In genomic region chr11:94565151-94565479, GRCm38 (mm10) we compare ENCODE assay signal across 8 mouse cellular contexts. TPM values are rescaled to one million over a fixed set of nuclear protein-coding genes. Genes with fewer than 3 reads are reported as not detected.
A peak's percentile ranks its signal among the peaks of the same experiment; 100 is the strongest.
DNase-seq lines count a peak whose midpoint lies in the region; ATAC-seq and TF ChIP-seq lines count a peak whose summit lies in the region.

No protein-coding gene starts in this region.

- no peak overlapping the region for H3K27ac ChIP-seq in testis, adult 2 months (ENCODE audit: control insufficient read depth, insufficient read depth, low read depth, low read length)
- H3K27ac ChIP-seq in forebrain, embryonic 14.5 days (ENCODE audit: low read depth, low read length) = no peak overlapping the region
- no peak overlapping the region for H3K27ac ChIP-seq in liver, embryonic 16.5 days (ENCODE audit: low read length)
- peak overlapping the region; percentile 55; the same call in 1 of the 2 replicates for H3K27ac ChIP-seq in stomach, embryonic 15.5 days

- H3K4me3 ChIP-seq in testis, adult 2 months (ENCODE audit: control insufficient read depth, low read depth, low read length) = peak overlapping the region; percentile 19; the same call in 1 of the 2 replicates
- peak overlapping the region; percentile 18 for H3K4me3 ChIP-seq in forebrain, embryonic 14.5 days (ENCODE audit: low read depth, low read length)
- no peak overlapping the region for H3K4me3 ChIP-seq in liver, embryonic 16.5 days (ENCODE audit: low read depth, low read length)
- peak overlapping the region; percentile 9; the same call in 1 of the 2 replicates for H3K4me3 ChIP-seq in stomach, embryonic 15.5 days (replicated peaks)

- peak overlapping the region; percentile 46 for H3K4me2 ChIP-seq in forebrain, embryonic 14.5 days (ENCODE audit: low read length)
- peak overlapping the region; percentile 46; the same call in 1 of the 2 replicates for H3K4me2 ChIP-seq in liver, embryonic 16.5 days (ENCODE audit: low read depth, low read length)
- H3K4me2 ChIP-seq in stomach, embryonic 15.5 days = peak overlapping the region; percentile 44

- 10% methylated on average over 16 of the region's 16 CpGs for WGBS in forebrain, embryonic 14.5 days
- 25% methylated on average over 16 of the region's 16 CpGs for WGBS in liver, embryonic 16.5 days (ENCODE audit: insufficient replicate concordance)
- 21% methylated on average over 16 of the region's 16 CpGs for WGBS in stomach, embryonic 15.5 days

- H3K9me3 ChIP-seq in forebrain, embryonic 14.5 days (replicated peaks; ENCODE audit: control insufficient read depth, low read length) = no peaks in the 10 kb centered on the region
- H3K9me3 ChIP-seq in liver, embryonic 16.5 days (replicated peaks; ENCODE audit: control insufficient read depth, low read length) = no peaks in the 10 kb centered on the region
- H3K9me3 ChIP-seq in stomach, embryonic 15.5 days = no peaks in the 10 kb centered on the region

- H3K27me3 ChIP-seq in testis, adult 2 months (ENCODE audit: control insufficient read depth, insufficient read depth, low read length) = no peaks in the 10 kb centered on the region
- H3K27me3 ChIP-seq in forebrain, embryonic 14.5 days (replicated peaks; ENCODE audit: control insufficient read depth, insufficient read depth, low read length) = peaks cover 19% of the 10 kb centered on the region
- peaks cover 14% of the 10 kb centered on the region for H3K27me3 ChIP-seq in liver, embryonic 16.5 days (ENCODE audit: control insufficient read depth, insufficient read depth, low read depth, low read length)
- H3K27me3 ChIP-seq in stomach, embryonic 15.5 days (replicated peaks) = 0 out of 2 replicates have a peak, but pooled peaks cover 6% of the 10 kb centered on the region

- TF ChIP-seq CTCF in testis, adult 2 months (IDR thresholded peaks at IDR 0.05; ENCODE audit: control insufficient read depth, insufficient read depth, insufficient replicate concordance, low read depth, low read length) = no peak

- H3K4me1 ChIP-seq in testis, adult 2 months (ENCODE audit: control insufficient read depth, insufficient read depth, low read length) = peaks cover 16% of the 10 kb centered on the region
- peaks cover 6% of the 10 kb centered on the region; the same call in 1 of the 2 replicates for H3K4me1 ChIP-seq in forebrain, embryonic 14.5 days (ENCODE audit: control insufficient read depth, insufficient read depth, low read length)
- peaks cover 6% of the 10 kb centered on the region for H3K4me1 ChIP-seq in liver, embryonic 16.5 days (ENCODE audit: control insufficient read depth, low read depth, low read length)
- H3K4me1 ChIP-seq in stomach, embryonic 15.5 days = peaks cover 3% of the 10 kb centered on the region

- ATAC-seq in forebrain, embryonic 14.5 days = no peak
- ATAC-seq in liver, embryonic 16.5 days (ENCODE audit: low read depth) = no peak
- peak; percentile 40; the same call in 1 of the 2 replicates for ATAC-seq in stomach, embryonic 15.5 days (ENCODE audit: insufficient read depth, low FRiP score, low read depth)

- DNase-seq in testis, postnatal 14 days (ENCODE audit: low spot score) = no peak
- DNase-seq in forebrain, embryonic 14.5 days (ENCODE audit: low spot score) = no peak
- no peak for DNase-seq in gastrocnemius, postnatal 14 days
- no peak for DNase-seq in embryo, embryonic 10.5 days (ENCODE audit: low spot score)
- no peak for DNase-seq in adrenal gland, postnatal 4 days (ENCODE audit: low spot score in 2 of 2)

- no peak for TF ChIP-seq POLR2A in testis, adult 2 months (IDR thresholded peaks at IDR 0.05; ENCODE audit: control insufficient read depth, low read depth, low read length)

- H3K9ac ChIP-seq in forebrain, embryonic 14.5 days (ENCODE audit: low read length) = peak overlapping the region; percentile 47; the same call in 1 of the 2 replicates
- H3K9ac ChIP-seq in liver, embryonic 16.5 days (ENCODE audit: low read depth, low read length) = no peak overlapping the region
- H3K9ac ChIP-seq in stomach, embryonic 15.5 days = no peak overlapping the region

- no peaks in the 10 kb centered on the region for H3K36me3 ChIP-seq in testis, adult 2 months (ENCODE audit: control insufficient read depth, insufficient read depth, low read length)
- H3K36me3 ChIP-seq in forebrain, embryonic 14.5 days (ENCODE audit: control insufficient read depth, insufficient read depth, low read length) = no peaks in the 10 kb centered on the region
- H3K36me3 ChIP-seq in liver, embryonic 16.5 days (ENCODE audit: control insufficient read depth, insufficient read depth) = no peaks in the 10 kb centered on the region
- no peaks in the 10 kb centered on the region for H3K36me3 ChIP-seq in stomach, embryonic 15.5 days

- intact Hi-C loops in gastrocnemius, postnatal 14 days (cut with DNase I; ENCODE audit: low total_unique reads) = no loop called here

RNA-seq across cellular contexts. Expression of gene Chad, which starts 0.3 kb away (rescaled TPM):
- polyA plus RNA-seq in testis, adult 2 months (2012; rRNA removed) = 0.14 TPM in 1 of 2 replicates, not detected in the other
- 0.17 TPM in 2 replicates for polyA plus RNA-seq in forebrain, embryonic 14.5 days (2014; fragmentation: Nextera tagmentation; extraction: Ambion mirVana)
- polyA plus RNA-seq in liver, embryonic 16.5 days (2015; fragmentation: Nextera tagmentation; extraction: Ambion mirVana) = 0.05 and 0.08 TPM in 2 replicates
- polyA plus RNA-seq in stomach, embryonic 15.5 days (2015; fragmentation: Nextera tagmentation; extraction: Ambion mirVana) = 7.3 and 7.7 TPM in 2 replicates
- total RNA-seq in gastrocnemius, postnatal 14 days (2021) = 10 to 100 TPM; 17.4 to 21.2 TPM
- total RNA-seq in adrenal gland, postnatal 4 days (2021) = under 1 TPM; 0.45 to 0.90 TPM

RNA-seq across cellular contexts. Expression of gene Rsad1, which starts 16.1 kb away (rescaled TPM):
- 5.1 and 5.4 TPM in 2 replicates for polyA plus RNA-seq in testis, adult 2 months (2012; rRNA removed)
- polyA plus RNA-seq in forebrain, embryonic 14.5 days (2014; fragmentation: Nextera tagmentation; extraction: Ambion mirVana) = 3.9 and 4.1 TPM in 2 replicates
- polyA plus RNA-seq in liver, embryonic 16.5 days (2015; fragmentation: Nextera tagmentation; extraction: Ambion mirVana) = 1.0 and 1.3 TPM in 2 replicates
- polyA plus RNA-seq in stomach, embryonic 15.5 days (2015; fragmentation: Nextera tagmentation; extraction: Ambion mirVana) = 3.5 and 4.0 TPM in 2 replicates
- total RNA-seq in gastrocnemius, postnatal 14 days (2021) = 1 to 10 TPM; 2.2 to 2.6 TPM
- 10 to 100 TPM; 14.5 to 15.3 TPM for total RNA-seq in adrenal gland, postnatal 4 days (2021)

RNA-seq across cellular contexts. Expression of gene Acsf2, which starts 36.6 kb away (rescaled TPM):
- 7.0 and 8.3 TPM in 2 replicates for polyA plus RNA-seq in testis, adult 2 months (2012; rRNA removed)
- 2.1 and 2.3 TPM in 2 replicates for polyA plus RNA-seq in forebrain, embryonic 14.5 days (2014; fragmentation: Nextera tagmentation; extraction: Ambion mirVana)
- 1.4 and 1.5 TPM in 2 replicates for polyA plus RNA-seq in liver, embryonic 16.5 days (2015; fragmentation: Nextera tagmentation; extraction: Ambion mirVana)
- 4.4 and 6.4 TPM in 2 replicates for polyA plus RNA-seq in stomach, embryonic 15.5 days (2015; fragmentation: Nextera tagmentation; extraction: Ambion mirVana)
- 1 to 10 TPM; 4.1 to 6.6 TPM for total RNA-seq in gastrocnemius, postnatal 14 days (2021)
- total RNA-seq in adrenal gland, postnatal 4 days (2021) = 10 to 100 TPM; 59.1 to 67.3 TPM

RNA-seq across cellular contexts. Expression of gene Mycbpap, which starts 43.6 kb away (rescaled TPM):
- polyA plus RNA-seq in testis, adult 2 months (2012; rRNA removed) = 193 and 197 TPM in 2 replicates
- 1.8 and 2.1 TPM in 2 replicates for polyA plus RNA-seq in forebrain, embryonic 14.5 days (2014; fragmentation: Nextera tagmentation; extraction: Ambion mirVana)
- polyA plus RNA-seq in liver, embryonic 16.5 days (2015; fragmentation: Nextera tagmentation; extraction: Ambion mirVana) = 0.30 TPM in 1 of 2 replicates, not detected in the other
- 1.9 and 2.7 TPM in 2 replicates for polyA plus RNA-seq in stomach, embryonic 15.5 days (2015; fragmentation: Nextera tagmentation; extraction: Ambion mirVana)
- total RNA-seq in gastrocnemius, postnatal 14 days (2021) = under 1 TPM in 1 of 2 experiments, not detected in 1; 0.13 TPM
- total RNA-seq in adrenal gland, postnatal 4 days (2021) = 10 to 100 TPM in 1 of 2 experiments, 1 to 10 TPM in 1; 4.9 to 12.7 TPM
